Mouse (Mus musculus): ENCODE data around the gene Cdk19. TPM values are rescaled to one million over a fixed set of nuclear protein-coding genes. Genes with fewer than 3 reads are reported as not detected.
"Not testable (repeated sequence)": the region's sequence is repeated elsewhere in the genome, so short reads cannot be mapped to it uniquely, and the experiment has no call there.

The Cdk19 gene
- polyA plus RNA-seq, 1 experiment, result 10.7 TPM

DNA sequence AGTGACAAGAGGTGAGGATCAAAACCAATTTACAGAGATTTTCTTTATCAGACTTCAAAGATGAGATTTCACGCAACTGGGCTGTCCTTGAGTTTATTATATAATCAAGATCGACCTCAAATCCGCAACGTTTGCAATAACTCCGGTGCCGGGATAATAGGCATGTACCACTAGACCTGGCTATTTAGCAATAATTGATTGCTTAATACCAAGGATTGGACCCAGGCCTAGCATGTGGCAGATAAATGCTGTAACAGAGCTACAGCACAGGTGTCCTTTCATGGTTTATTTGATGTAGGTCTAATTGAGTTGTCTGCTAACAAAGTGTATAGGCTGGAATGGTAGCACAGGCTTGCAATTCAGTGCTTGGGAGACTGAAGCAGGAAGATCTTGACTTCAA is 172.8 kb downstream of the Cdk19 start:
- 93% methylated on average over 6 of the region's 6 CpGs for WGBS
- no peak for DNase-seq (ENCODE audit: low read depth in 1 of 2, low spot score in 2 of 2)
- no peak overlapping the region for H3K27ac ChIP-seq (ENCODE audit: insufficient read depth, low read length)
- no peak overlapping the region for H3K4me3 ChIP-seq (ENCODE audit: extremely low read depth, insufficient read depth, insufficient read length)
- no peaks in the 10 kb centered on the region for H3K27me3 ChIP-seq (ENCODE audit: control insufficient read depth, insufficient read depth, low read length)
- H3K4me1 ChIP-seq (ENCODE audit: control insufficient read depth, insufficient read depth, insufficient read length), result peaks cover 14% of the 10 kb centered on the region; the same call in 1 of the 2 replicates
- TF ChIP-seq CTCF (IDR thresholded peaks at IDR 0.05; ENCODE audit: extremely low read depth, insufficient read depth, insufficient read length, insufficient replicate concordance), result no peak
- TF ChIP-seq POLR2A (IDR thresholded peaks at IDR 0.05; ENCODE audit: low read depth, low read length), result no peak
- no peaks in the 10 kb centered on the region for H3K36me3 ChIP-seq (ENCODE audit: control insufficient read depth, insufficient read depth, low read length)

DNA sequence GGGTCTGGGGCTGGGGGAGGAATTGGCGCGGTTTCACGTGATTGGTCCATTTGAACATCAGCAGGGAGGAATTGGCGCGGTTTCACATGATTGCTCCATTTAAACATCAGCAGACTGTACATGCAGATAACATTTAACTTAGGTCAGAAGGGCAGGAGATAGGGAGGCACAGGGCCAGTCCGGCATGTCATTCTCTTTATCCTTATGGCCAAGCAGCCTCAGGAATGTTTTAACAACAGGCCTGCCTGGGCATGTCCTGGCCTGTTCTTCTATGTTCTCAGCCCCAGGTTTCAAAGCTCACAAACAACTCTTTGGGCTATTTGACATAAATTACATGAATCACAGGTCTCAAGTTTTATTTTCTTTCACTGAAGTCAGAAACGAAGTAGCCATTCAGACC is 173.6 kb downstream of the Cdk19 start:
- DNase-seq (ENCODE audit: low read depth in 1 of 2, low spot score in 2 of 2); H3K36me3 ChIP-seq (ENCODE audit: control insufficient read depth, insufficient read depth, low read length); H3K27me3 ChIP-seq (ENCODE audit: control insufficient read depth, insufficient read depth, low read length); H3K4me3 ChIP-seq (ENCODE audit: extremely low read depth, insufficient read depth, insufficient read length); H3K27ac ChIP-seq (ENCODE audit: insufficient read depth, low read length): not testable (repeated sequence)
- H3K4me1 ChIP-seq (ENCODE audit: control insufficient read depth, insufficient read depth, insufficient read length), result peaks cover 14% of the 10 kb centered on the region; the same call in 1 of the 2 replicates
- WGBS, result 96% methylated on average over 7 of the region's 7 CpGs

DNA sequence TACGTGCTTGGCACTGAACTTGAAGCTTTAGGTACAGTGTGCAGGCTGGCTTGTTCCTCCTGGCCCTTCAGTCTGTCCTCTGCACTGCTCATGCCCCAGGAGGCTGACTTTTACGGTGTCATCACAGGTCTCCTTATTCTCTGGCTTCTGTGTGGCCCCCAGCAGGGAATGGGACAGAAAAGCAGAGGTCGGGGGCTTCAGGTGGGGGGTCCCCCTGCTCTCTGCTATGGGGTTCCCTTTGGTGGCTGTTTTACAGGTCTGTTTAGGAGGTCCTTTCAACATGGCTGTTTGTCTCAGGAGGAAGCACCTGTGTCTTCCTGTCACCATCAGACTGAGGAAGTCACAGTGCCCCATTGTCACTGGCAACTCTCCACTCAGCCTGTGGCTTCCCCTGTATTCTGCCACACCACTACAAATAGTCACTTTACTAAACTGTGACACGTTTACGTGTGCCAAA is 175.9 kb downstream of the Cdk19 start:
- H3K4me3 ChIP-seq (ENCODE audit: extremely low read depth, insufficient read depth, insufficient read length), result no peak overlapping the region
- 14% methylated on average over 5 of the region's 5 CpGs for WGBS
- peaks cover 14% of the 10 kb centered on the region; the same call in 1 of the 2 replicates for H3K4me1 ChIP-seq (ENCODE audit: control insufficient read depth, insufficient read depth, insufficient read length)
- peak; percentile 41 to 56 for DNase-seq (ENCODE audit: low read depth in 1 of 2, low spot score in 2 of 2)
- no peak for TF ChIP-seq CTCF (IDR thresholded peaks at IDR 0.05; ENCODE audit: extremely low read depth, insufficient read depth, insufficient read length, insufficient replicate concordance)
- H3K27ac ChIP-seq (ENCODE audit: insufficient read depth, low read length), result peak overlapping the region; percentile 63
- H3K27me3 ChIP-seq (ENCODE audit: control insufficient read depth, insufficient read depth, low read length), result no peaks in the 10 kb centered on the region
- no peaks in the 10 kb centered on the region for H3K36me3 ChIP-seq (ENCODE audit: control insufficient read depth, insufficient read depth, low read length)

DNA sequence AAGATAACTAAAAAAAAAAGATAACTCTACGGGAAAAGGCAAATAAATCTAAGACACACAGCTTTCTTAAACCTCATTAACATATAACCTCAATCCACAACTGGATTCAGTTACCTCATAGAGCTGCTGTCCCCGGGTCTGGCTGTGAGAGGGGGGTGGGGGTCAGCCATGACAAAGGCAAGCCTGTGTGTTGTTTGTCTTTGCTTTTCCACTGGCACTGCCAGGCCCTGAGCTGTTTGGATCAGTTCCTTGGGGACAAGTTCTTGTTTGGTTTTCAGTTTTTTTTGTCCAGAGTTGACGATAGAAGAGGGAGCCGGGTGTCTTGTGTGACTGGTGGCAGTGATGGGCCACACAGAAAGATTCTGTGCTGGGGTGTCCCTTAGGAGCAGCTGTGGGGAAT is 177.1 kb downstream of the Cdk19 start:
- no peak overlapping the region for H3K27ac ChIP-seq (ENCODE audit: insufficient read depth, low read length)
- TF ChIP-seq CTCF (IDR thresholded peaks at IDR 0.05; ENCODE audit: extremely low read depth, insufficient read depth, insufficient read length, insufficient replicate concordance), result no peak
- TF ChIP-seq POLR2A (IDR thresholded peaks at IDR 0.05; ENCODE audit: low read depth, low read length), result no peak
- WGBS, result 46% methylated on average over 4 of the region's 4 CpGs
- DNase-seq (ENCODE audit: low read depth in 1 of 2, low spot score in 2 of 2), result no peak
- H3K4me1 ChIP-seq (ENCODE audit: control insufficient read depth, insufficient read depth, insufficient read length), result peaks cover 14% of the 10 kb centered on the region; the same call in 1 of the 2 replicates
- H3K4me3 ChIP-seq (ENCODE audit: extremely low read depth, insufficient read depth, insufficient read length), result no peak overlapping the region
- H3K36me3 ChIP-seq (ENCODE audit: control insufficient read depth, insufficient read depth, low read length), result no peaks in the 10 kb centered on the region
- H3K27me3 ChIP-seq (ENCODE audit: control insufficient read depth, insufficient read depth, low read length), result no peaks in the 10 kb centered on the region

DNA sequence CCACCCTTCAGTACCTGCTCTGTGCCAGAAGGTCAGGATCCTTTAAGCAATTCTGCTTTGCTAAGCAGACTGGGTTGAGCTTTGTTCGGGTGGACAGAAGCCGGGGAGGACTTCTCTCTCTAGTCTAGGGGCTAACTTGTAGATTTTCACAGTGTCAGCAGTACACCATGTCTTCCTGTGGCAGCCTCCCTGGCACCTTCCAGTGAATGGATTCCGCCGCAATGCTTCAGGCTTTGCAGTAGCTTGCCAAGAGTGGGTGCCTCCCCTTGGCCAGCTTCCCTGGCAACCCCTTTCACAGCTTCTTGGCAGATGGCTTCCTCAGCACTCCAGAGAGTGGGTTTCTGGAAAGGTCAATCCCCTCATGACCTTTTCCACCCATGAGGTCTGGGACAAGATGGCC is 180.2 kb downstream of the Cdk19 start:
- no peak overlapping the region for H3K27ac ChIP-seq (ENCODE audit: insufficient read depth, low read length)
- TF ChIP-seq POLR2A (IDR thresholded peaks at IDR 0.05; ENCODE audit: low read depth, low read length) (no peak), CTCF (IDR thresholded peaks at IDR 0.05; ENCODE audit: extremely low read depth, insufficient read depth, insufficient read length, insufficient replicate concordance) (no peak)
- WGBS, result 85% methylated on average over 4 of the region's 4 CpGs

DNA sequence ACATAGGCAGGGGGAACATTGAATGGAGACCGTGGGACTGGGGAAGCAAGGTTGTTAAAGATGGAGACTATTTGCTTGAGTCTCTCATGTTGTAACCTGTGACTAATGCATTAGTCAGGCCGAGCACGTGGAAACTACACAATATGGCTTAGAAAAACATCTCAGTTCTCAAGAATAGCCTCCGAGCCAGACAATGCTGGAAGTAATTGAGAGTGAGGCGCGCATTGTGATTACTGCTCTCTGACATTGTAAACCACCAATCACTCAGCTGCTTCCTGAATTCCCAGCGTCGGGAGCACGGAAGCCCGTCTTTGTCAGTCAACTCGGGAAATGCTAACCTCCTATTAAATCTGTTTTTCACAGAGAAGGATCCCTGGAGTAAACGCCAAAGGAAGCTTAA is 182.2 kb downstream of the Cdk19 start:
- H3K4me1 ChIP-seq (ENCODE audit: control insufficient read depth, insufficient read depth, insufficient read length), result peaks cover 2% of the 10 kb centered on the region; the same call in 1 of the 2 replicates
- H3K27me3 ChIP-seq (ENCODE audit: control insufficient read depth, insufficient read depth, low read length), result no peaks in the 10 kb centered on the region
- no peak for DNase-seq (ENCODE audit: low read depth in 1 of 2, low spot score in 2 of 2)
- no peak overlapping the region for H3K27ac ChIP-seq (ENCODE audit: insufficient read depth, low read length)
- 68% methylated on average over 12 of the region's 12 CpGs for WGBS
- H3K36me3 ChIP-seq (ENCODE audit: control insufficient read depth, insufficient read depth, low read length), result no peaks in the 10 kb centered on the region
- H3K4me3 ChIP-seq (ENCODE audit: extremely low read depth, insufficient read depth, insufficient read length), result no peak overlapping the region
- no peak for TF ChIP-seq POLR2A (IDR thresholded peaks at IDR 0.05; ENCODE audit: low read depth, low read length)
- TF ChIP-seq CTCF (IDR thresholded peaks at IDR 0.05; ENCODE audit: extremely low read depth, insufficient read depth, insufficient read length, insufficient replicate concordance), result no peak

More for the DNA sequence above, 180.2 kb downstream of the Cdk19 start:
- Histone ChIP-seq H3K4me1 (ENCODE audit: control insufficient read depth, insufficient read depth, insufficient read length) (peaks cover 15% of the 10 kb centered on the region; the same call in 1 of the 2 replicates), H3K36me3 (ENCODE audit: control insufficient read depth, insufficient read depth, low read length) (no peaks in the 10 kb centered on the region), H3K4me3 (ENCODE audit: extremely low read depth, insufficient read depth, insufficient read length) (no peak overlapping the region), H3K27me3 (ENCODE audit: control insufficient read depth, insufficient read depth, low read length) (no peaks in the 10 kb centered on the region)
- no peak for DNase-seq (ENCODE audit: low read depth in 1 of 2, low spot score in 2 of 2)

DNA sequence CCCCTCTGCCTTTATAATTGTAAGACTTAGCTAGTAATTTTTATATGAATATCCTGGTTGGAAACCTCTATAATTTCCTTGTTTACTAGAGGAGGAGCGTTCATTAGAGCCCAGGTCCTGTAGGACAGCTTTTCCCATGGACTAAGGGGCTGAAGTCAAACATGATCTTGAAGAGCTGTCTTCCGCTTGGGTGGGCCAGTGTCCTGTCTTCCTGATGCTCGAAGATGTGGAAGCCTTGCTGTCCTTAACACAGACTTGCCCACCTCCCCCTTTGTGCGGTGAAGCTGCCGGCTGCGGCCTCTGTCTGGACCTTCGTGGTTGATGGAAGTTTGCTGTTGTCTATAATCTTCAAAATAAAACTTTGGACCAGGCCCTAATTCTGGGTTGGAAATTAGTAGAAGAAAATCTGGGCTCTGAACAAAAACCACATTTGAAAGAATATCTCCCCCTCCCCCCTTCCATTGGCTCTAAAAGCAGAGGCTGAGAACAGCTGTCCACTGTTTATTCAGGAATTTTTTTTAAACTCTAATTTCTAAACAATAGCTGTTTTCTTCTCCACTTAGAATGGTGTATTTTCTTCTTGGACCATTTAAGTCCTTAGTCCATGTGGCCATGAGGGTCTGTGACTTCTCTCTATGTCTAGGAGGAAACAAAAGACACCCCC is 184.1 kb downstream of the Cdk19 start:
- Histone ChIP-seq H3K4me1 (ENCODE audit: control insufficient read depth, insufficient read depth, insufficient read length) (peaks cover 8% of the 10 kb centered on the region; the same call in 1 of the 2 replicates), H3K36me3 (ENCODE audit: control insufficient read depth, insufficient read depth, low read length) (no peaks in the 10 kb centered on the region), H3K4me3 (ENCODE audit: extremely low read depth, insufficient read depth, insufficient read length) (no peak overlapping the region), H3K27me3 (ENCODE audit: control insufficient read depth, insufficient read depth, low read length) (no peaks in the 10 kb centered on the region), H3K27ac (ENCODE audit: insufficient read depth, low read length) (no peak overlapping the region)
- no peak for TF ChIP-seq CTCF (IDR thresholded peaks at IDR 0.05; ENCODE audit: extremely low read depth, insufficient read depth, insufficient read length, insufficient replicate concordance)
- no peak for TF ChIP-seq POLR2A (IDR thresholded peaks at IDR 0.05; ENCODE audit: low read depth, low read length)
- 88% methylated on average over 7 of the region's 7 CpGs for WGBS
- DNase-seq (ENCODE audit: low read depth in 1 of 2, low spot score in 2 of 2), result no peak

All from spleen, adult 2 months (tissue).